Mouse (Mus musculus) intestine, embryonic 15.5 days (tissue): ENCODE results near the gene Ppp1r27. TPM values are rescaled to one million over a fixed set of nuclear protein-coding genes. Genes with fewer than 3 reads are reported as not detected.

Experiments
- ATAC-seq: fragments of 200-750 bp; cut with Nextera tagmentation; 2 replicates; pipeline ENCODE4 v1.8.0; 2017; ENCODE audit warnings: moderate TSS enrichment, moderate library complexity
- H3K27ac ChIP-seq: fragments of 300-500 bp; sonication (generic); 2 replicates; pipeline ENCODE4 v1.5.1; 2015; ENCODE audit warnings: mild to moderate bottlenecking, inconsistent platforms
- H3K27me3 ChIP-seq: fragments of 300-500 bp; sonication (generic); replicated peaks from 2 replicates; pipeline ENCODE4 v1.6.1; 2015; ENCODE audit warnings: inconsistent platforms
- H3K36me3 ChIP-seq: fragments of 300-500 bp; sonication (generic); 2 replicates; pipeline ENCODE4 v1.6.1; 2015; ENCODE audit warnings: inconsistent platforms
- H3K4me1 ChIP-seq: fragments of 300-500 bp; sonication (generic); replicated peaks from 2 replicates; pipeline ENCODE4 v1.6.1; 2015; ENCODE audit warnings: inconsistent platforms
- H3K4me2 ChIP-seq: fragments of 300-500 bp; sonication (generic); replicated peaks from 2 replicates; pipeline ENCODE4 v1.6.1; 2015; ENCODE audit warnings: mild to moderate bottlenecking, inconsistent platforms
- H3K4me3 ChIP-seq: fragments of 300-500 bp; sonication (generic); replicated peaks from 2 replicates; pipeline ENCODE4 v1.5.1; 2015; ENCODE audit warnings: inconsistent platforms
- H3K9ac ChIP-seq: fragments of 300-500 bp; sonication (generic); 2 replicates; pipeline ENCODE4 v1.6.1; 2015; ENCODE audit warnings: inconsistent platforms
- H3K9me3 ChIP-seq: fragments of 300-500 bp; sonication (generic); 2 replicates; pipeline ENCODE4 v1.6.1; 2016; ENCODE audit warnings: inconsistent platforms
- WGBS: fragments of 180-500 bp; shearing (Covaris S2); methylation state at CpG from one replicate; pipeline ENCODE4 v1.1.7; 2015; 5-methylcytosine and 5-hydroxymethylcytosine counted together
- polyA plus RNA-seq: library from polyadenylated mRNA; unstranded; fragments of >200 nt; fragmentation: Nextera tagmentation; extraction: Ambion mirVana; gene quantifications from 2 replicates; pipeline ENCODE4 v1.2.1, GENCODE M21; 2015

Gene Ppp1r27
- polyA plus RNA-seq, 1 experiment from 2014 or later, result not detected

GRCm38 (mm10) chr11:120535145-120535544 lies 15.8 kb downstream of the Ppp1r27 start:
- no peak overlapping the region; the same call in 1 of the 2 replicates for H3K9ac ChIP-seq
- 73% methylated on average over 3 of the region's 3 CpGs for WGBS
- H3K4me2 ChIP-seq, result no peak overlapping the region
- H3K9me3 ChIP-seq, result no peaks in the 10 kb centered on the region
- H3K4me1 ChIP-seq, result peaks cover 27% of the 10 kb centered on the region
- H3K36me3 ChIP-seq, result no peaks in the 10 kb centered on the region
- no peak overlapping the region for H3K27ac ChIP-seq
- no peak for ATAC-seq
- H3K27me3 ChIP-seq, result peaks cover 45% of the 10 kb centered on the region
- no peak overlapping the region for H3K4me3 ChIP-seq

GRCm38 (mm10) chr11:120534093-120534492 lies 16.8 kb downstream of the Ppp1r27 start:
- Histone ChIP-seq H3K27me3 (peaks cover 55% of the 10 kb centered on the region), H3K4me1 (peaks cover 17% of the 10 kb centered on the region), H3K4me2 (no peak overlapping the region), H3K27ac (no peak overlapping the region), H3K4me3 (no peak overlapping the region), H3K9me3 (no peaks in the 10 kb centered on the region), H3K36me3 (no peaks in the 10 kb centered on the region), H3K9ac (no peak overlapping the region)
- no peak for ATAC-seq
- 80% methylated on average over 8 of the region's 8 CpGs for WGBS

DNA sequence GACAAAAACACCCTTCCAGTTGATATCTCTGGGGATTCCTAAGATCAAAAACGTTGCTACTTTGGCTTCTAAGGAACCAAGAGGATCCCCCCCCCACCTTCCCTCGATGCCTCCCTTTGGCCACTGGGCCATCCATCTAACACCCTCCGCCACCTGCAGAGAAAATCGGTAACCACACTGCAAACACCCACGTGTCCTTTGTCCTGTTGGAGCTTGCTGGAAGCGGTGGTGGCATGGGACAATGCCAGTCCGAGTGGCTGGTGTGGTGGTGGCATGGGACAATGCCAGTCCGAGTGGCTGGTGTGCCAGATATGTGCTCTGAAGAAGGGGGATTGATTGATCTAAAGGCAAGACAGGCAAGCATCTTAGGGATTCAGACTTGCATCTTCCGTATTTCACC lies 19.3 kb downstream of the Ppp1r27 start:
- Histone ChIP-seq H3K9ac (no peak overlapping the region), H3K27me3 (peaks cover 65% of the 10 kb centered on the region), H3K4me3 (no peak overlapping the region), H3K4me1 (peaks cover 10% of the 10 kb centered on the region), H3K27ac (no peak overlapping the region), H3K9me3 (no peaks in the 10 kb centered on the region), H3K36me3 (no peaks in the 10 kb centered on the region), H3K4me2 (no peak overlapping the region)
- ATAC-seq, result no peak
- 31% methylated on average over 9 of the region's 9 CpGs for WGBS

- Histone ChIP-seq H3K4me2 (peak within 1 kb of the TSS; percentile 91), H3K9me3 (no peaks in the 10 kb centered on the region), H3K27me3 (peaks cover 65% of the 10 kb centered on the region), H3K36me3 (no peaks in the 10 kb centered on the region), H3K4me1 (peaks cover 10% of the 10 kb centered on the region), H3K4me3 (peak within 1 kb of the TSS; percentile 45), H3K27ac (no peak within 1 kb of the TSS), H3K9ac (peak within 1 kb of the TSS; percentile 59)
- ATAC-seq, result peak; percentile 60
- 14% methylated on average over 42 of the region's 62 CpGs for WGBS
Measured at GRCm38 (mm10) chr11:120530085-120530964, 20.6 kb downstream of the Ppp1r27 start, which contains the start of gene Gcgr. Gene Gcgr, plus strand, starts transcription at chr11:120530699.

DNA sequence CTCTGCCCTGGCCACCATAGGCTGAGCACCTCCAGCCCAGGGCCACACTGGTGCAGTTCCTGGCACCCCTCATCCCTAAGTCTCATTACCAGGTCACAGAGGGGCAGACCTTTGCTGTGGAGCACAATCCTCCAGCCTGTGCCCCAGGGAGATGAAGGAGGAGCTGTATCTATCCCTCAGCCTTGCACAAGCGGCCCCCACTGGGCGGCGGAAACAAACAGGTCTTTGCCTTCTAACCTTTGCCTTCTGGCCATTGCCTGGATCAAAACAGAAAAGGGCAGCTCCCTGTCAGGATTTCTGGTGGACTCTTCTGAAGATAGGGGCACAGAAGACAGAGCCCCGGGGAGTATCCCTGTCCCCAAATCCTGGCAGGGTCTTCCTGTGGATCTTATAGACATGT lies 22.0 kb downstream of the Ppp1r27 start:
- H3K4me2 ChIP-seq, result no peak overlapping the region
- 61% methylated on average over 4 of the region's 4 CpGs for WGBS
- H3K36me3 ChIP-seq, result no peaks in the 10 kb centered on the region
- no peak overlapping the region for H3K4me3 ChIP-seq
- H3K9me3 ChIP-seq, result no peaks in the 10 kb centered on the region
- H3K4me1 ChIP-seq, result peaks cover 10% of the 10 kb centered on the region
- H3K27me3 ChIP-seq, result peaks cover 54% of the 10 kb centered on the region
- no peak for ATAC-seq
- no peak overlapping the region for H3K9ac ChIP-seq
- no peak overlapping the region for H3K27ac ChIP-seq

- 69% methylated on average over 9 of the region's 9 CpGs for WGBS
- Histone ChIP-seq H3K27ac (no peak overlapping the region), H3K36me3 (no peaks in the 10 kb centered on the region), H3K4me3 (no peak overlapping the region), H3K4me1 (peaks cover 10% of the 10 kb centered on the region), H3K27me3 (peaks cover 45% of the 10 kb centered on the region), H3K4me2 (no peak overlapping the region), H3K9me3 (no peaks in the 10 kb centered on the region), H3K9ac (no peak overlapping the region)
- no peak for ATAC-seq
Measured at GRCm38 (mm10) chr11:120527690-120528354, 23.1 kb downstream of the Ppp1r27 start.

- H3K27ac ChIP-seq, result no peak overlapping the region
- H3K27me3 ChIP-seq, result peaks cover 28% of the 10 kb centered on the region
- no peaks in the 10 kb centered on the region for H3K9me3 ChIP-seq
- no peaks in the 10 kb centered on the region for H3K36me3 ChIP-seq
- no peak for ATAC-seq
- H3K4me3 ChIP-seq, result no peak overlapping the region
- peaks cover 7% of the 10 kb centered on the region for H3K4me1 ChIP-seq
- H3K9ac ChIP-seq, result no peak overlapping the region
- H3K4me2 ChIP-seq, result no peak overlapping the region
- 90% methylated on average over 2 of the region's 2 CpGs for WGBS
Measured at GRCm38 (mm10) chr11:120525959-120526358, 25.0 kb downstream of the Ppp1r27 start.

DNA sequence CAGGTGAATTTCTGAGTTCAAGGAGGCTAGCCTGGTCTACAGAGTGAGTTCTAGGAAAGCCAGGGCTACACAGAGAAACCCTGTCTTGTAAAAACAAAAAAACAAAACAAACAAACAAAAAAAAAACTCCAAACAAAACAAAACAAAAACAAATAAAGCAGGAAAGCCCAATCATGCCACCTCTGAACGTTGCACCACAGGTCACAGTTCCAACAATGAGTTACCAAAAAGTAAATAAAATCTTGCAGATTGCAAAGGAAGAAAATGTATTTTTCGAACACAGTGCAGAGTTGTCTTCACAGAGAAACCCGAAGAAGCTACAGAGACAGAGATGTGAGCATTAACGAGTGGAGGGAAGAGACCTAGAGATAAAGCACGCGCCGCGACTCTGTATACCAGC lies 28.4 kb downstream of the Ppp1r27 start:
- H3K9me3 ChIP-seq, result no peaks in the 10 kb centered on the region
- H3K4me1 ChIP-seq, result peaks cover 9% of the 10 kb centered on the region; the same call in 1 of the 2 replicates
- WGBS, result 78% methylated on average over 8 of the region's 8 CpGs
- no peak overlapping the region for H3K4me2 ChIP-seq
- no peaks in the 10 kb centered on the region; the same call in 1 of the 2 replicates for H3K27me3 ChIP-seq
- no peak overlapping the region for H3K27ac ChIP-seq
- ATAC-seq, result no peak
- H3K36me3 ChIP-seq, result no peaks in the 10 kb centered on the region
- no peak overlapping the region for H3K4me3 ChIP-seq
- H3K9ac ChIP-seq, result no peak overlapping the region

DNA sequence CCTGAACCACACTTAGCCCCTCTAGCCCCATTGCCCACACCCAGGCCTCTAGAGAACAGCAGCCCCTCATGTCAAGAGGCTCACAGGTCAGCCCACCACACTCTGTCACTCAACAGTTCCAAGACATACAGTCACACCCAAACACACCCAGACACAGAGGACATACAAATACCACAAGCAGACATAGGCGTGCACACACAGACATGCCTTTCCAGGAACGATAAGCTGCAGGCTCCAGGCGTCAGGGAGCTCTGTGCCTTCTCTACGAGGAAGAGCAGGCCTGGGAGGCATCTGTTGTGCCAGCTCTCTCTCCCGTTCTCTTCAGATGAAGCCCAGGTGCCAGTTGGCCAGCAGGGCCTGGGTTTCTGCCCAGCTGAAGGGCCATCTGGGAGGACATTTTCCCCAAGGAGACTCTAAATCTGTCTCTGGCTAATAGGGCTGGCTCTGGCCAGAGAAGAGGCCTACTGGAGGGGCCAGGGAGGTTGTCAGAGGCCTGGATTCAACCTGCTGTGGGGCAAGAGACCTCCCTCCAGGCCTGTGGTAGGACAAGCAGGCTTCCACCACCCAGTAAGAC lies 29.9 kb downstream of the Ppp1r27 start:
- 51% methylated on average over 5 of the region's 5 CpGs for WGBS
- no peaks in the 10 kb centered on the region for H3K9me3 ChIP-seq
- peak overlapping the region; percentile 37; the same call in 1 of the 2 replicates for H3K27ac ChIP-seq
- 0 out of 2 replicates have a peak, but pooled peaks have one; percentile 15 for ATAC-seq
- no peaks in the 10 kb centered on the region for H3K36me3 ChIP-seq
- peaks cover 9% of the 10 kb centered on the region; the same call in 1 of the 2 replicates for H3K4me1 ChIP-seq
- H3K4me2 ChIP-seq, result no peak overlapping the region
- H3K9ac ChIP-seq, result no peak overlapping the region
- H3K27me3 ChIP-seq, result no peaks in the 10 kb centered on the region
- no peak overlapping the region for H3K4me3 ChIP-seq

- Histone ChIP-seq H3K9ac (no peak overlapping the region), H3K27me3 (no peaks in the 10 kb centered on the region), H3K9me3 (no peaks in the 10 kb centered on the region), H3K36me3 (no peaks in the 10 kb centered on the region), H3K4me1 (peaks cover 13% of the 10 kb centered on the region), H3K27ac (no peak overlapping the region; the same call in 1 of the 2 replicates), H3K4me2 (no peak overlapping the region), H3K4me3 (no peak overlapping the region)
- 73% methylated on average over 9 of the region's 9 CpGs for WGBS
- ATAC-seq, result no peak
Measured at GRCm38 (mm10) chr11:120520498-120520897, 30.4 kb downstream of the Ppp1r27 start.

- peak overlapping the region; percentile 20; the same call in 1 of the 2 replicates for H3K4me2 ChIP-seq
Measured at GRCm38 (mm10) chr11:120519738-120520137, 31.2 kb downstream of the Ppp1r27 start.

GRCm38 (mm10) chr11:120518558-120518957 lies 32.4 kb downstream of the Ppp1r27 start:
- no peaks in the 10 kb centered on the region for H3K27me3 ChIP-seq
- H3K36me3 ChIP-seq, result no peaks in the 10 kb centered on the region
- 48% methylated on average over 6 of the region's 6 CpGs for WGBS
- peak overlapping the region; percentile 10; the same call in 1 of the 2 replicates for H3K4me2 ChIP-seq
- no peak overlapping the region for H3K9ac ChIP-seq
- peaks cover 15% of the 10 kb centered on the region for H3K4me1 ChIP-seq
- no peak overlapping the region for H3K4me3 ChIP-seq
- no peaks in the 10 kb centered on the region for H3K9me3 ChIP-seq
- peak; percentile 83 for ATAC-seq
- H3K27ac ChIP-seq, result peak overlapping the region; percentile 66

More at GRCm38 (mm10) chr11:120519738-120520137, 31.2 kb downstream of the Ppp1r27 start:
- Histone ChIP-seq H3K27me3 (no peaks in the 10 kb centered on the region), H3K4me3 (no peak overlapping the region), H3K9ac (0 out of 2 replicates have a peak overlapping the region, but pooled peaks have one; percentile 21), H3K9me3 (no peaks in the 10 kb centered on the region), H3K4me1 (peaks cover 15% of the 10 kb centered on the region), H3K36me3 (no peaks in the 10 kb centered on the region), H3K27ac (0 out of 2 replicates have a peak overlapping the region, but pooled peaks have one; percentile 1)
- 0 out of 2 replicates have a peak, but pooled peaks have one; percentile 37 for ATAC-seq
- WGBS, result 40% methylated on average over 9 of the region's 9 CpGs
